Mouse (Mus musculus) spleen, adult 10 weeks (tissue): Measurements from ENCODE around the gene Isl1. TPM values are rescaled to one million over a fixed set of nuclear protein-coding genes. Genes with fewer than 3 reads are reported as not detected.

Experiments used
- polyA plus RNA-seq: library from polyadenylated mRNA; stranded (reverse); fragments of 350-450 nt; fragmentation: Illumina TruSeq; extraction: RNeasy Lipid Tissue Mini Kit (QIAGEN cat#74804); gene quantifications from one replicate; pipeline ENCODE4 v1.2.3, GENCODE M21; 2015; ENCODE audit warnings: low replicate concordance; ENCODE audit not compliant: insufficient read depth

The Isl1 gene
- polyA plus RNA-seq: not detected

GRCm38 (mm10) chr13:116309584-116310462 is at the start of gene Isl1:
Isl1 (minus strand) TSS chr13:116309689.

